Mouse (Mus musculus): ENCODE measurements around the gene C2cd2l. TPM values are rescaled to one million over a fixed set of nuclear protein-coding genes. Genes with fewer than 3 reads are reported as not detected.
A peak's percentile ranks its signal among the peaks of the same experiment; 100 is the strongest.

Gene C2cd2l
- polyA plus RNA-seq, 1 experiment from 2014 or later, result 11.6 TPM

DNA sequence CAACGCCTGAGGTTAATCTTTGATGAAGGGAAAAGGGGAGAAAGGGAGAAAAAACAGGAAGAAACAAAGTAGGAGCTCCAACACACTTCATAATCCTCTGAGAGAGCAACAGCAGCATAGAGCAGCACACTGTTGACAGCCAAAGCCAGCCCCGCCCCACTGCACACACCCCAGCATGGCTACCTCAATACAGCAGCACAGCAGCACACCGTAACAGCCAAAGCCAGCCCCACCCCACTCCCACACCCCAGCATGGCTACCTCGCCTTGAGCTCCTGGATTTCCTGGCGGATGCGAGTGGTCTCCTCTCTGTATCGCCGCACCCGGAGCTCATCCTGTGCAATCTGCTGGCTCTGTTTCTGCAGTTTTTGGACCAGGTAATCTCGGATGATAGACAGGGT lies 32.3 kb upstream of the C2cd2l start:
- WGBS, result 92% methylated on average over 10 of the region's 10 CpGs
- ATAC-seq (replicated peaks; ENCODE audit: low FRiP score, low read depth) (no peak; the same call in 1 of the 2 replicates), DNase-seq (ENCODE audit: low spot score) (no peak)
- Histone ChIP-seq H3K36me3 (ENCODE audit: insufficient read depth, low read length) (peaks cover 70% of the 10 kb centered on the region), H3K9me3 (replicated peaks; ENCODE audit: low read length) (no peaks in the 10 kb centered on the region), H3K9ac (ENCODE audit: low read depth, low read length) (no peak overlapping the region), H3K4me2 (ENCODE audit: low read length) (no peak overlapping the region), H3K27me3 (ENCODE audit: insufficient read depth, low read length) (no peaks in the 10 kb centered on the region), H3K4me3 (replicated peaks; ENCODE audit: low read depth, low read length) (no peak overlapping the region), H3K4me1 (replicated peaks; ENCODE audit: insufficient read depth, low read length) (no peaks in the 10 kb centered on the region), H3K27ac (no peak overlapping the region)
- no peak for TF ChIP-seq CTCF (IDR thresholded peaks at IDR 0.05; ENCODE audit: low read depth)

DNA sequence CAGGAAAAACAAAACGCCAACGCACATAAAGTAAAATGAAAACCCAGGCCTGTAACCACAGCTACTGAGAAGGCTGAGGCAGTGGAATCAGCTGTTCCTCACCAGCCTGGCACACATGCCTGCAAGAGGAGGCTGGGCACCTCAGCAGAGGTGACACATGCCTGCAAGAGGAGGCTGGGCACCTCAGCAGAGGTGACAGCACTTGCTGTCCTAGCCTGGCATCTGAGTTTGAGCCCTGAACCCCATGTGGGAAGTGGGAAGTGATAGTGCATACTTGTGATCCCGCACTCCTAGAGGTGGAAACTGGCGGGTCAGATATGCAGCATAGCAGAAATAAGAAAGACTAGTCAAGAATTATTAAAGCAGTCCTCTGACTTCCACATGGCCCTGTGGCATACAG lies 31.3 kb upstream of the C2cd2l start:
- ATAC-seq (replicated peaks; ENCODE audit: low FRiP score, low read depth) (no peak), DNase-seq (ENCODE audit: low spot score) (no peak)
- Histone ChIP-seq H3K27ac (no peak overlapping the region), H3K27me3 (ENCODE audit: insufficient read depth, low read length) (no peaks in the 10 kb centered on the region), H3K4me1 (replicated peaks; ENCODE audit: insufficient read depth, low read length) (no peaks in the 10 kb centered on the region), H3K4me3 (replicated peaks; ENCODE audit: low read depth, low read length) (no peak overlapping the region), H3K36me3 (ENCODE audit: insufficient read depth, low read length) (peaks cover 64% of the 10 kb centered on the region), H3K9ac (ENCODE audit: low read depth, low read length) (no peak overlapping the region), H3K9me3 (replicated peaks; ENCODE audit: low read length) (no peaks in the 10 kb centered on the region), H3K4me2 (ENCODE audit: low read length) (no peak overlapping the region)
- no peak for TF ChIP-seq CTCF (IDR thresholded peaks at IDR 0.05; ENCODE audit: low read depth)
- 97% methylated on average over 4 of the region's 4 CpGs for WGBS

DNA sequence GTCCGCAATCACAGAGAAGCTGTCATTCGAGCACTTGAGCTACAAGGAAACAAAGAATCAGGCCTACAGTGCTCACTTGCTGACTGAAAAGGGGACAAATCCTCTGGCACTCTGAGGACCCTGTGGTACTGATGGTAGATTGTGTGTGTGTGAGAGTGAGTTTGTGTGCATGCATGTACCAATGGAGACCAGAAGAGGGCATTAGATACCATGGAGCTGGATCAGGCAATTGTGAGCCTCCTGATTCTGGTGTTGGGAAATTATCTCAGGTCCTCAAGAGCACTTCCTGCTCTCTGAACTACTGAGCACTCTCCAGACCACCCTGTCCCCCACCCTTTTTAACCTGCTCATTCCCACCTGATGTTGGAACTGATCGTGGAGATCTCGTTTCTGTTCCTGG lies 28.5 kb upstream of the C2cd2l start:
- Histone ChIP-seq H3K36me3 (ENCODE audit: insufficient read depth, low read length) (peaks cover 36% of the 10 kb centered on the region), H3K9ac (ENCODE audit: low read depth, low read length) (no peak overlapping the region), H3K4me1 (replicated peaks; ENCODE audit: insufficient read depth, low read length) (no peaks in the 10 kb centered on the region), H3K27ac (no peak overlapping the region), H3K9me3 (replicated peaks; ENCODE audit: low read length) (no peaks in the 10 kb centered on the region), H3K27me3 (ENCODE audit: insufficient read depth, low read length) (no peaks in the 10 kb centered on the region), H3K4me2 (ENCODE audit: low read length) (no peak overlapping the region), H3K4me3 (replicated peaks; ENCODE audit: low read depth, low read length) (no peak overlapping the region)
- WGBS, result 95% methylated on average over 4 of the region's 4 CpGs
- ATAC-seq (replicated peaks; ENCODE audit: low FRiP score, low read depth) (no peak), DNase-seq (ENCODE audit: low spot score) (no peak)
- peak; percentile 34 for TF ChIP-seq CTCF (IDR thresholded peaks at IDR 0.05; ENCODE audit: low read depth)

DNA sequence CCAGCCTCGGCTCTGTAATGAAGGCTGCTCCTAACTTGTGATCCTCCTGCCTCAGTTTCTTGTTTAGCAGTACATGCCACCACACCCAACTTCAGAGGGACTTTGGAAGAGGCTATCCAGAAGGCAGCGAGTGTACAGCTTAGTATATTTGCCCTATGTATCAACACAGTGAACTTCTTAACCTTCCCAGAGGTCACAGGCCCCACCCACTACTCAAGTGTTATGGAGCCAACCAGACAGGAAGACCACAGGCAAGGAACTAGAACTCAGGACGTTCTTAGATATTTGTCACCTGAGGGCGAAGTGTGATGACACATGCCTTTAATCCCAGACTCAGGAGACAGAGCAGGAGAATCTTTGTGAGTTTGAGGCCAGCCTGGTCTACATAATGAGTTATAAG lies 27.5 kb upstream of the C2cd2l start:
- 93% methylated on average over 4 of the region's 4 CpGs for WGBS
- no peaks in the 10 kb centered on the region for H3K9me3 ChIP-seq (replicated peaks; ENCODE audit: low read length)
- no peaks in the 10 kb centered on the region for H3K27me3 ChIP-seq (ENCODE audit: insufficient read depth, low read length)
- ATAC-seq (replicated peaks; ENCODE audit: low FRiP score, low read depth) (no peak), DNase-seq (ENCODE audit: low spot score) (no peak)
- no peak for TF ChIP-seq CTCF (IDR thresholded peaks at IDR 0.05; ENCODE audit: low read depth)
- H3K36me3 ChIP-seq (ENCODE audit: insufficient read depth, low read length), result peaks cover 34% of the 10 kb centered on the region
- H3K27ac ChIP-seq, result no peak overlapping the region
- no peak overlapping the region for H3K4me3 ChIP-seq (replicated peaks; ENCODE audit: low read depth, low read length)
- 0 out of 2 replicates have a peak, but pooled peaks cover 5% of the 10 kb centered on the region for H3K4me1 ChIP-seq (replicated peaks; ENCODE audit: insufficient read depth, low read length)
- H3K9ac ChIP-seq (ENCODE audit: low read depth, low read length), result no peak overlapping the region
- H3K4me2 ChIP-seq (ENCODE audit: low read length), result no peak overlapping the region

DNA sequence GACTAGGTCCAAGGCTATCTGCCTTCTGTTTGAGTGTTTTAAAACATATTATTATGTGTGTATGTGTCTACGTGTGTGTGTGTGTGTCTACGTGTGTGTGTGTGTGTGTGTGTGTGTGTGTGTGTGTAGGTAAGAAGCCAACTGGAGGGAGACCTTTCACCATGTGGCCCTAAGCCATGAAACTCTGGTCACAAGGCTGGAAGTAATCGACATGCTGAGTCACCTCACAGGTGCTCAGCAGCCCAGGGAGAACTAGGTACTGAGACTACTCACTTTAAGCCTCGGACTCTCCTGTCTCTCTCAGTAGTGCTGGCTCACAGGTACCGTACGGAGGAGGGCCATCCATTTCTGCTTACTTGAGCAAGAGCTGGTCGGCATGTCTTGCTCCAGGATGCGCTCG lies 27.1 kb upstream of the C2cd2l start:
- ATAC-seq (replicated peaks; ENCODE audit: low FRiP score, low read depth) (no peak), DNase-seq (ENCODE audit: low spot score) (no peak)
- H3K36me3 ChIP-seq (ENCODE audit: insufficient read depth, low read length), result peaks cover 30% of the 10 kb centered on the region
- H3K4me3 ChIP-seq (replicated peaks; ENCODE audit: low read depth, low read length), result no peak overlapping the region
- no peak overlapping the region for H3K4me2 ChIP-seq (ENCODE audit: low read length)
- H3K9me3 ChIP-seq (replicated peaks; ENCODE audit: low read length), result no peaks in the 10 kb centered on the region
- TF ChIP-seq CTCF (IDR thresholded peaks at IDR 0.05; ENCODE audit: low read depth), result no peak
- H3K4me1 ChIP-seq (replicated peaks; ENCODE audit: insufficient read depth, low read length), result peaks cover 5% of the 10 kb centered on the region; the same call in 1 of the 2 replicates
- no peaks in the 10 kb centered on the region for H3K27me3 ChIP-seq (ENCODE audit: insufficient read depth, low read length)
- no peak overlapping the region for H3K27ac ChIP-seq
- no peak overlapping the region for H3K9ac ChIP-seq (ENCODE audit: low read depth, low read length)
- WGBS, result 91% methylated on average over 9 of the region's 9 CpGs

DNA sequence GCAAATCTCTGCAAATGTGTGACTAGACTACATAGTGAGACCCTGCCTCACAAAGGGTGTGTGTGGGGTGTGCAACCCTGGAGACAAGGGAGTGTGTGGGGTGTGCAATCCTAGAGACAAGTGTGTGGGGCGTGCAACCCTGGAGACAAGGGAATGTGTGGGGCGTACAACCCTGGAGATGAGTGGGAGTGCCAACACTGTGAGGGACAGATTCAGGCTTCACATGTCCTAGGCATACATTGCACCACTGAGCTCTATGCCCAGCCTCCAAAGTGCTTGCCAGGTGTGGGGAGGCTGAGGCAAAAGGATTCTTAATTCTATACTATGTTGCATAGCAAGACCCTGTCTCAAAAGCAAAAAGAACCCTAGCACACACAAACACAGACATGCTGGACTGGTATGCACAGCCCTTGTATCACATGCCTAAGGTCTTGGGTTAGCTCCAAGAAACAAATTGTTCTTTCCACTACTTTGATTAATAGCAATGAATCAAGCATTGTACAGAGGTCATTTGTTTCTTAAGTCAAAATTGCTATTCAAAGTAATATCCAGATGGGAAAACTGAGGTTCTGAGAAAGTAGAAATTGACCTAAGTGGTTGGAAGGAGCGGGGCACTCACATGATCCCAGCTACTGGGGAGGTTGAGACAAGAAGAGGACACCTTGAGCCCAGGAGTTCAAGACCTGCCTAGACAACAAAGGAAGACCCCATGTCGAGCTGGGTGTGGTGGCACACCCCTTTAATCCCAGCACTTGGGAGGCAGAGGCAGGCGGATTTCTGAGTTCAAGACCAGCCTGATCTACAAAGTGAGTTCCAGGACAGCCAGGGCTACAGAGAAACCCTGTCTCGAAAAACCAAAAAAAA lies 25.7 kb upstream of the C2cd2l start:
- ATAC-seq (replicated peaks; ENCODE audit: low FRiP score, low read depth) (no peak), DNase-seq (ENCODE audit: low spot score) (no peak)
- peaks cover 23% of the 10 kb centered on the region for H3K36me3 ChIP-seq (ENCODE audit: insufficient read depth, low read length)
- H3K27me3 ChIP-seq (ENCODE audit: insufficient read depth, low read length), result no peaks in the 10 kb centered on the region
- no peak overlapping the region for H3K9ac ChIP-seq (ENCODE audit: low read depth, low read length)
- H3K4me3 ChIP-seq (replicated peaks; ENCODE audit: low read depth, low read length), result no peak overlapping the region
- H3K4me2 ChIP-seq (ENCODE audit: low read length), result no peak overlapping the region
- no peak overlapping the region for H3K27ac ChIP-seq
- H3K9me3 ChIP-seq (replicated peaks; ENCODE audit: low read length), result no peaks in the 10 kb centered on the region
- H3K4me1 ChIP-seq (replicated peaks; ENCODE audit: insufficient read depth, low read length), result peaks cover 5% of the 10 kb centered on the region; the same call in 1 of the 2 replicates
- no peak for TF ChIP-seq CTCF (IDR thresholded peaks at IDR 0.05; ENCODE audit: low read depth)
- WGBS, result 81% methylated on average over 6 of the region's 6 CpGs

Measured in kidney, postnatal 0 days (tissue).